14 mouse cellular contexts compared by ENCODE assay signal in genomic region chr3:83235061-83235460, GRCm38 (mm10).
DNase-seq lines count a peak whose midpoint lies in the region; ATAC-seq lines count a peak whose summit lies in the region.
"Had no signal": no experiment of that assay in that cellular context is flagged by ENCODE, and none has a peak within 500 bp of the region (broad histone marks: within the 10 kb centered on the region; RNA-seq: fewer than 3 reads in every experiment).

No protein-coding gene starts in this region.

- DNase-seq in forebrain, embryonic 14.5 days (ENCODE audit: low spot score) = peak; percentile 59
- DNase-seq in forebrain, embryonic 10.5 days (ENCODE audit: extremely low spot score, low spot score) = no peak
- peak; percentile 73 for DNase-seq in heart, adult 11 months
- DNase-seq in heart, adult 9 months (ENCODE audit: low spot score in 2 of 2) = no peak
- peak; percentile 4 for DNase-seq in midbrain, embryonic 11.5 days (ENCODE audit: low spot score, missing footprints)
- DNase-seq: adrenal gland, postnatal 25 days; cerebellum, adult 11-12 months; cerebellum, adult 2 months; cerebellum, adult 9-10 months had no signal

- 72% methylated on average over 5 of the region's 5 CpGs for WGBS in forebrain, embryonic 14.5 days
- 90% methylated on average over 5 of the region's 5 CpGs for WGBS in forebrain, embryonic 10.5 days
- WGBS in midbrain, embryonic 11.5 days = 85% methylated on average over 5 of the region's 5 CpGs
- WGBS in midbrain, embryonic 13.5 days = 85% methylated on average over 5 of the region's 5 CpGs

- H3K4me1 ChIP-seq in forebrain, embryonic 14.5 days (ENCODE audit: control insufficient read depth, insufficient read depth, low read length) = no peaks in the 10 kb centered on the region
- no peaks in the 10 kb centered on the region for H3K4me1 ChIP-seq in forebrain, embryonic 10.5 days
- H3K4me1 ChIP-seq in midbrain, embryonic 11.5 days (ENCODE audit: control insufficient read depth, insufficient read depth, low read length) = no peaks in the 10 kb centered on the region
- no peaks in the 10 kb centered on the region for H3K4me1 ChIP-seq in midbrain, embryonic 13.5 days (replicated peaks)

- H3K9me3 ChIP-seq in forebrain, embryonic 14.5 days (replicated peaks; ENCODE audit: control insufficient read depth, low read length) = no peaks in the 10 kb centered on the region
- H3K9me3 ChIP-seq in forebrain, embryonic 10.5 days = no peaks in the 10 kb centered on the region
- H3K9me3 ChIP-seq in midbrain, embryonic 11.5 days (ENCODE audit: control insufficient read depth, low read length) = no peaks in the 10 kb centered on the region
- no peaks in the 10 kb centered on the region; the same call in 1 of the 2 replicates for H3K9me3 ChIP-seq in midbrain, embryonic 13.5 days
- H3K9me3 ChIP-seq: embryonic facial prominence, embryonic 10.5 days; embryonic facial prominence, embryonic 12.5 days had no signal

- H3K36me3 ChIP-seq in forebrain, embryonic 14.5 days (ENCODE audit: control insufficient read depth, insufficient read depth, low read length) = no peaks in the 10 kb centered on the region
- no peaks in the 10 kb centered on the region for H3K36me3 ChIP-seq in forebrain, embryonic 10.5 days (replicated peaks)
- no peaks in the 10 kb centered on the region for H3K36me3 ChIP-seq in midbrain, embryonic 11.5 days (ENCODE audit: control insufficient read depth, insufficient read depth, low read length)
- no peaks in the 10 kb centered on the region for H3K36me3 ChIP-seq in midbrain, embryonic 13.5 days
- H3K36me3 ChIP-seq: embryonic facial prominence, embryonic 10.5 days; embryonic facial prominence, embryonic 12.5 days had no signal

- H3K9ac ChIP-seq in forebrain, embryonic 14.5 days (ENCODE audit: low read length) = no peak overlapping the region
- H3K9ac ChIP-seq in midbrain, embryonic 11.5 days (ENCODE audit: low read length) = no peak overlapping the region
- H3K9ac ChIP-seq in midbrain, embryonic 13.5 days (replicated peaks) = no peak overlapping the region
- H3K9ac ChIP-seq: embryonic facial prominence, embryonic 12.5 days had no signal

- ATAC-seq in forebrain, embryonic 14.5 days = 0 out of 2 replicates have a peak, but pooled peaks have one; percentile 18
- ATAC-seq in midbrain, embryonic 11.5 days (ENCODE audit: low FRiP score) = no peak
- ATAC-seq in midbrain, embryonic 13.5 days = no peak
- no peak for ATAC-seq in erythroblast, adult 5-6 weeks (replicated peaks; ENCODE audit: low FRiP score, poor library complexity, severe bottlenecking)

- H3K4me3 ChIP-seq in forebrain, embryonic 14.5 days (ENCODE audit: low read depth, low read length) = no peak overlapping the region
- no peak overlapping the region for H3K4me3 ChIP-seq in forebrain, embryonic 10.5 days
- H3K4me3 ChIP-seq in midbrain, embryonic 11.5 days (ENCODE audit: low read depth, low read length) = no peak overlapping the region
- H3K4me3 ChIP-seq in midbrain, embryonic 13.5 days (replicated peaks) = no peak overlapping the region
- H3K4me3 ChIP-seq: embryonic facial prominence, embryonic 10.5 days; embryonic facial prominence, embryonic 12.5 days; erythroblast, embryonic 14.5 days had no signal

- H3K4me2 ChIP-seq in forebrain, embryonic 14.5 days (ENCODE audit: low read length) = no peak overlapping the region
- H3K4me2 ChIP-seq in midbrain, embryonic 11.5 days = no peak overlapping the region
- no peak overlapping the region for H3K4me2 ChIP-seq in midbrain, embryonic 13.5 days (replicated peaks)
- H3K4me2 ChIP-seq: embryonic facial prominence, embryonic 12.5 days had no signal

- no peak overlapping the region for H3K27ac ChIP-seq in forebrain, embryonic 14.5 days (ENCODE audit: low read depth, low read length)
- H3K27ac ChIP-seq in forebrain, embryonic 10.5 days = no peak overlapping the region
- H3K27ac ChIP-seq in midbrain, embryonic 11.5 days (ENCODE audit: low read depth, low read length) = no peak overlapping the region
- H3K27ac ChIP-seq in midbrain, embryonic 13.5 days = no peak overlapping the region
- H3K27ac ChIP-seq: embryonic facial prominence, embryonic 10.5 days; embryonic facial prominence, embryonic 12.5 days had no signal

- no peaks in the 10 kb centered on the region for H3K27me3 ChIP-seq in forebrain, embryonic 14.5 days (replicated peaks; ENCODE audit: control insufficient read depth, insufficient read depth, low read length)
- H3K27me3 ChIP-seq in forebrain, embryonic 10.5 days (ENCODE audit: poor library complexity, severe bottlenecking) = no peaks in the 10 kb centered on the region
- H3K27me3 ChIP-seq in midbrain, embryonic 11.5 days (ENCODE audit: control insufficient read depth, insufficient read depth, low read length) = no peaks in the 10 kb centered on the region
- no peaks in the 10 kb centered on the region for H3K27me3 ChIP-seq in midbrain, embryonic 13.5 days
- H3K27me3 ChIP-seq: embryonic facial prominence, embryonic 12.5 days had no signal

Comparison
In these comparisons a context has a peak if more than half of its experiments do, and no peak if none do; other contexts are left out.
1. DNase-seq: peak in forebrain, embryonic 14.5 days (single experiment), heart, adult 11 months (single experiment) and midbrain, embryonic 11.5 days (single experiment); none in forebrain, embryonic 10.5 days (single experiment) and heart, adult 9 months (0 of 2).